Mouse (Mus musculus) C2C12 (cell line): ENCODE results near the gene Tmem236. TPM values are rescaled to one million over a fixed set of nuclear protein-coding genes. Genes with fewer than 3 reads are reported as not detected.

Experiments
- H3K27me3 ChIP-seq: one replicate; pipeline ENCODE4 v1.6.1; 2011; ENCODE audit not compliant: control insufficient read depth, insufficient read depth, insufficient read length
- H3K36me3 ChIP-seq: one replicate; pipeline ENCODE4 v1.6.1; 2011; ENCODE audit not compliant: control insufficient read depth, insufficient read depth
- H3K4me3 ChIP-seq: one replicate; pipeline ENCODE4 v1.5.1; 2011; ENCODE audit warnings: mild to moderate bottlenecking, control low read depth; ENCODE audit not compliant: poor library complexity, insufficient read depth, severe bottlenecking
- H3K79me2 ChIP-seq: one replicate; pipeline ENCODE4 v1.6.1; 2011; ENCODE audit not compliant: control insufficient read depth, insufficient read depth
- H3K79me3 ChIP-seq: one replicate; pipeline ENCODE4 v1.6.1; 2011; ENCODE audit warnings: low read depth, control low read depth
- H3ac ChIP-seq: one replicate; pipeline ENCODE3; 2011; ENCODE audit warnings: low read depth; ENCODE audit not compliant: control insufficient read depth, insufficient read length
- CEBPB ChIP-seq: IDR thresholded peaks from one replicate; pipeline ENCODE4 v1.6.1; 2011; ENCODE audit warnings: low read depth, mild to moderate bottlenecking, control low read depth, moderate library complexity
- CTCF ChIP-seq: IDR thresholded peaks from one replicate; pipeline ENCODE4 v1.5.1; 2011; ENCODE audit not compliant: control insufficient read depth, insufficient read depth, insufficient read length
- FOSL1 ChIP-seq: IDR thresholded peaks from one replicate; pipeline ENCODE4 v1.8.0; 2011; ENCODE audit warnings: mild to moderate bottlenecking, low read length; ENCODE audit not compliant: poor library complexity, insufficient read depth, severe bottlenecking
- MAX ChIP-seq: IDR thresholded peaks from one replicate; pipeline ENCODE4 v1.6.1; 2011; ENCODE audit warnings: mild to moderate bottlenecking, control low read depth
- MYOD1 ChIP-seq: IDR thresholded peaks from one replicate; pipeline ENCODE4 v1.6.1; 2011; ENCODE audit warnings: low read depth; ENCODE audit not compliant: control insufficient read depth, insufficient read length
- MYOG ChIP-seq: IDR thresholded peaks from one replicate; pipeline ENCODE4 v1.6.1; 2011; ENCODE audit not compliant: control insufficient read depth, insufficient read length; ENCODE audit errors: extremely low read depth
- USF1 ChIP-seq: IDR thresholded peaks from one replicate; pipeline ENCODE4 v1.6.1; 2011; ENCODE audit warnings: low read depth, mild to moderate bottlenecking, control low read depth, moderate library complexity
- polyA plus RNA-seq: library from polyadenylated mRNA; unstranded; fragments of >200 nt; fragmentation: generic; extraction: Trizol; gene quantifications from one replicate; pipeline ENCODE4 v1.2.1, GENCODE M21; 2012; ENCODE audit warnings: missing spikeins

Tmem236 gene
- polyA plus RNA-seq, 1 experiment, result 0.01 TPM

DNA sequence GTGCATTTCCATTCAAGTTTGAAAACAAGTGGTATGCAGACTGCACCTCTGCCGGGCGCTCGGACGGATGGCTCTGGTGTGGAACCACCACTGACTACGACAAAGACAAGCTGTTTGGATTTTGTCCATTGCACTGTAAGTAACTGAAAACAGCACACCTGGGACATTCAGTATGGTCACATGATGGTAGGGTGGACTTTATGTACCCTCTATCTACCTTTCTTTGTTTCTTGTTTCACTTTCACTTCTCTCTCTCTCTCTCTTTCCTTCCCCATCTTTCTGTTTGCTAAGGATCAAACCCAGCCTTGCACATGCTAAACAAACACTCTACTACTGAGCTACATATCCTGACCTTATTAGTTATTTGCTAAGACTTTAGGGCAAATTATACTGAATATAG, 69.8 kb downstream of the Tmem236 start:
- Histone ChIP-seq H3K36me3 (no peaks in the 10 kb centered on the region), H3ac (no peak overlapping the region), H3K27me3 (no peaks in the 10 kb centered on the region), H3K4me3 (no peak overlapping the region), H3K79me3 (no peaks in the 10 kb centered on the region), H3K79me2 (no peaks in the 10 kb centered on the region)
- TF ChIP-seq USF1 (peak; percentile 34), MAX (no peak)

DNA sequence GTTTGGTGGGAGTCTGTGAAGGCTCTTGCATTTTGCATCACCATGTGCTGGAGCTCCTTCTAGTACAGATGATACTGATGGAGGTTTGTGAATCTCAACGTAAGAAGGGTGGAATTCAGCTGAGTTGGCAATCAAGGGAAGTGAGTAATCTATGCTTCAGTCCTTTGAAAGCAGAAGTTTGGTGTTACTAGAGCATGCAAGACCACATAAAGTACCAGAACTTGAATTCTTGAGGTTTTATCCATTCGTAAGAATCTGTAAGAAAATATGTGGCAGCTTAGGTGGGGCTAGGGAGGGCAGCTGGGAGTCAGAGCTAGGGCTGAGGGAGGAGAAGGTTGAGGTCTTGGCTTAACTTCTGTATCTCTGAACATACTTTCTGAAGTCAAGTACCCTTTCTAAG, 70.3 kb downstream of the Tmem236 start:
- TF ChIP-seq FOSL1 (no peak), USF1 (no peak), MYOG (no peak), MYOD1 (no peak), CEBPB (no peak), MAX (no peak), CTCF (no peak)
- Histone ChIP-seq H3ac (no peak overlapping the region), H3K4me3 (no peak overlapping the region), H3K79me3 (no peaks in the 10 kb centered on the region), H3K36me3 (no peaks in the 10 kb centered on the region), H3K27me3 (no peaks in the 10 kb centered on the region), H3K79me2 (no peaks in the 10 kb centered on the region)

DNA sequence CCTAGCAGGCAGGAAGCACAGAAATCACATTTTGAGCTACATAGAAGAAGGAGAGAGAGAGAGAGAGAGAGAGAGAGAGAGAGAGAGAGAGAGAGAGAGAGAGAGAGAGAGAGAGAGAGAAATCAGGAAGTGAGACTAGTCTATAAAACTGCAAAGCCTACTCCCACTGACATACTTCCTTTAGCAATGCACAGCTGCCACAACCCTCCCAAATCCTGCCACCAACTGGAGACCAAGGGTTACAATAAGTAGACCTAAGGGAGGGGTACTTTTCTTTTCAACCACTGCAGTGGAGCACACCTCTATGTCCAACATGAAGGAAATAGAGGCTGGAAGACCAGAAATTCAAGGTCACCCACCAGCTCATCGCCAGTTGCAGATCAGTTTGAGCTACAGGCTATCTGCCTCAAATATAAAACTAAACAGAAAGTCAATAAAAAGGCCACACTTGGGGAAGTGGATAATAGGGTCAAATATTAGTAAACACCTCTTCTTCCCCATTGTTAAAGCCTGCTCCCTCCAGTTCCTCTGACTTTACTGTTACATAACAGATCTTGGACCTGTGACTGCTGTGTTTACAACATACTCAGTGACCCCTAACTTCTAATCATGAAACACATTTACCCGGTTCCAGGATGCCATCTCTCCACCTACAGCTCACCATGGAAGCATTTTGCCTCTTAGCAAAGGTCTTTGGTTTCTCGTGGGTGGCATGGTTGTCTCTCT, 75.7 kb downstream of the Tmem236 start:
- Histone ChIP-seq H3K36me3 (no peaks in the 10 kb centered on the region), H3K4me3 (no peak overlapping the region), H3ac (no peak overlapping the region), H3K79me3 (no peaks in the 10 kb centered on the region), H3K79me2 (no peaks in the 10 kb centered on the region), H3K27me3 (no peaks in the 10 kb centered on the region)
- no peak for TF ChIP-seq CTCF
- no peak for TF ChIP-seq MAX
- TF ChIP-seq MYOD1, result no peak
- no peak for TF ChIP-seq USF1
- no peak for TF ChIP-seq CEBPB
- no peak for TF ChIP-seq MYOG
- TF ChIP-seq FOSL1, result no peak

DNA sequence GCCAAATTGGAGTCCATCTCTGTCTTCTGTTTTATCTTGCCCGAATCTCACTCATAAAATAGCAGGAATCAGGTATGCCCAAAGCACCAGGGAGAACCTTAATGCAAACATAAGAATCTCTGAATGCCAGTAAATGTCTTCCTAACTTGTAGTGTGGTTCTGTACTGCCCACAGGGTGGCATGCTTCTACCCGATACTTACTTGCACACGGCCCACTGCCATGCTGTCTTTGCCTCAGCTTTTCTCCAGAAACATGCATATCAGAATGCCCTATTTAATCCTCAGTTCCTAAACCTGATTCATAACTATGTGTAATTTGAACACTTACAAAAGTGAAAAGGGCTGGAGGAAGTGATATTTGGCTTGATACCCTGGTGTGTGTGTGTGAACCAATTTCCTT, 77.6 kb downstream of the Tmem236 start:
- Histone ChIP-seq H3K79me2 (no peaks in the 10 kb centered on the region), H3K27me3 (no peaks in the 10 kb centered on the region), H3K36me3 (no peaks in the 10 kb centered on the region), H3K4me3 (no peak overlapping the region), H3ac (no peak overlapping the region), H3K79me3 (no peaks in the 10 kb centered on the region)
- TF ChIP-seq USF1, result no peak
- no peak for TF ChIP-seq MAX
- no peak for TF ChIP-seq FOSL1
- no peak for TF ChIP-seq CEBPB
- no peak for TF ChIP-seq CTCF

DNA sequence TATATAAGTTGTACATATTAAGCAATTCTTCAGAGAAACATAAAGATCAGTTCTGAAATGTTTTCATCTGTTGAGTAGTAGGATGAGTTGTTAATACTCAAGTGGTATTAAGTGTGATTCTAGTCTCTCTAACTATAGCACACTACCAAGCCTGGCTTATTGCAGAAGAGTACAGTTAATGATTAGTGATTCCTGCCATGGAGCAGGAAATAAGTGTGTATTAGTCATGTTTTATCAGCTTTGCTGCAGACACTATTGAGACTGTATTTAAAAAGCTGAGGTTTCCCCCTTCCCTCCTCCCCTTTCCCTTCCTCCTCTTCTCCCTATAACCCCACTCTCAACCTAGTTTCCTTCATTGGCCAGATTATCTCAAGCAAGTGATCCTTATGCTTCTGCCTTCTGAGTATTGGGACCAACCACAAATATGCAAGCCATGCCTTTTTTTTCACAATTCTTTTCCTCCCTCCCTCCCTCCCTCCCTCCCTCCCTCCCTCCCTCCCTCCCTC, 84.1 kb downstream of the Tmem236 start:
- Histone ChIP-seq H3ac (no peak overlapping the region), H3K79me3 (no peaks in the 10 kb centered on the region), H3K27me3 (no peaks in the 10 kb centered on the region), H3K4me3 (no peak overlapping the region), H3K36me3 (no peaks in the 10 kb centered on the region), H3K79me2 (no peaks in the 10 kb centered on the region)
- TF ChIP-seq MYOG, result no peak
- no peak for TF ChIP-seq USF1
- no peak for TF ChIP-seq MYOD1
- no peak for TF ChIP-seq FOSL1
- TF ChIP-seq MAX, result no peak
- TF ChIP-seq CEBPB, result no peak
- no peak for TF ChIP-seq CTCF

DNA sequence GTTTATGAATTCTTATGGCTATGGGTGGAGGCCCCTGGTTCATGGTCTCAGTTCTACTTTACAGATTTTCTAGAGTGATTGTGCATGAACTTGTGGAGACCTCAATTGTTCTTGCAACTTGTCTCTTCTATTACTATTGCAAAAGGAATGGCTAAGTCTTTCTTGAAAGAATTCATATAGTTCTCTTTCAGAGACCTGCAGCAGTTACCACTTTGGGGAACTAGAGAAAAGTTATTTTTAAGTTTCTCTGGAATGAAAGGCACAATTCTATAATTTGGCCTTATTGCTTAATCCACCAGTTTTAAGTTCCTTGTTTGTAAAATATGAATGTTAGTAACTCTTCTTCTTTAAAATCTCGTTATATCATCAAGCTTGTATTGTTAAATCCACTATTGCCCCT, 87.8 kb downstream of the Tmem236 start:
- TF ChIP-seq CTCF (no peak), FOSL1 (no peak), MAX (no peak), MYOD1 (no peak), CEBPB (no peak), USF1 (no peak), MYOG (no peak)
- no peaks in the 10 kb centered on the region for H3K79me2 ChIP-seq
- no peaks in the 10 kb centered on the region for H3K36me3 ChIP-seq
- H3K27me3 ChIP-seq, result no peaks in the 10 kb centered on the region
- no peak overlapping the region for H3ac ChIP-seq
- no peaks in the 10 kb centered on the region for H3K79me3 ChIP-seq
- no peak overlapping the region for H3K4me3 ChIP-seq
